8 mouse cellular contexts compared by ENCODE assay signal in the genomic region with DNA sequence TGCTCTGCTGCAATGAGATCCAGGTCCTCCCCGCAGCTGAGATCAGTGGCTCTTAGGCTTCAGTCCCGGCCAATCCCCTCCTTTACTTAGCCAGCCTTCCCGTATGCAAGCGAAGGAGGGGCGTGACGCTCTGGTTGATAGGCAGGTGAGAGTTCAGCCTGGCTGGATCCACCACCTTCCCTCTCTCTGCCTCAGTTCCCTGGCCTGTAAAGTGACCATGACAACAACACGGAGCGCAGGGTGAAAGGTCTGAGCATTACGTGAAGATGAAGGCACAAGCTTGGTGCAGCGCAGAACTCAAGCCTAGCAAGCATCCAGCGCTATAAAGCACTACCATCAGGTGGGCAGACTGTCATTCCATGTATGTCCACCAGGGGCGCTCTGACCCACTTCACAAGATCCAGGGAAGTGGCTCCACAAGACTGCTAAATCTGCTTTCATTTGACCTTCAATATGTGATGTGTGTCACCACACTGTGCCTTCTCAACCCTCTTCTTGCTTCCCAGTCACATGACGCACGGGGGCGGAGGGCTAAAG. TPM values are rescaled to one million over a fixed set of nuclear protein-coding genes. Genes with fewer than 3 reads are reported as not detected.
DNase-seq lines count a peak whose midpoint lies in the region; ATAC-seq and TF ChIP-seq lines count a peak whose summit lies in the region.

No protein-coding gene starts in this region.

- H3K4me2 ChIP-seq in lung, postnatal 0 days (replicated peaks; ENCODE audit: low read depth, low read length): peak overlapping the region; percentile 35

- DNase-seq in Muller cell, postnatal 12 days (ENCODE audit: inconsistent ontology term): peak; percentile 46
- peak; percentile 69 for DNase-seq in cerebellum, adult 8-10 months
- peak; percentile 89 for DNase-seq in forelimb bud, embryonic 11.5 days (ENCODE audit: low read depth, low spot score)
- peak; percentile 45 for DNase-seq in layer of hippocampus, adult 9-11 months
- peak; percentile 83 for DNase-seq in lung, postnatal 0 days (ENCODE audit: low spot score)
- peak; percentile 41 for DNase-seq in ovary, postnatal 10 days (ENCODE audit: low spot score)
- DNase-seq in thymus, postnatal 10 days (ENCODE audit: low spot score in 2 of 2): peak; percentile 79 to 90

- no peak overlapping the region for H3K9ac ChIP-seq in lung, postnatal 0 days (replicated peaks; ENCODE audit: low read depth)

- no peaks in the 10 kb centered on the region for H3K9me3 ChIP-seq in lung, postnatal 0 days (ENCODE audit: low read length)

- peaks cover 6% of the 10 kb centered on the region; the same call in 1 of the 2 replicates for H3K4me1 ChIP-seq in lung, postnatal 0 days (ENCODE audit: insufficient read depth, low read depth, low read length)

- no peak for TF ChIP-seq EP300 in lung, postnatal 0 days (IDR thresholded peaks at IDR 0.05)

- no peaks in the 10 kb centered on the region for H3K36me3 ChIP-seq in lung, postnatal 0 days (ENCODE audit: insufficient read depth, low read length)

- peak; percentile 99 for TF ChIP-seq CTCF in lung, postnatal 0 days (IDR thresholded peaks at IDR 0.05)

- H3K4me3 ChIP-seq in lung, postnatal 0 days (ENCODE audit: low read depth, low read length): no peak overlapping the region

- WGBS in lung, postnatal 0 days: 6% methylated on average over 15 of the region's 15 CpGs

- H3K27me3 ChIP-seq in lung, postnatal 0 days (replicated peaks; ENCODE audit: insufficient read depth, low read length): no peaks in the 10 kb centered on the region

- no peak overlapping the region for H3K27ac ChIP-seq in lung, postnatal 0 days (ENCODE audit: low read length)

- ATAC-seq in hematopoietic stem cell, adult 5-6 weeks (replicated peaks in 1 of 2; ENCODE audit: insufficient read depth in 1 of 2, low FRiP score in 2 of 2, low TSS enrichment in 1 of 2, low read depth in 1 of 2, poor library complexity in 2 of 2, severe bottlenecking in 2 of 2): peak; percentile 63 to 69
- ATAC-seq in lung, postnatal 0 days: peak; percentile 81

RNA-seq across cellular contexts. Expression of a gene that starts 18.0 kb away (rescaled TPM):
- total RNA-seq in hematopoietic stem cell, adult 5-6 weeks (2017): 829 and 1,291 TPM in 2 replicates
- polyA plus RNA-seq in lung, postnatal 0 days (2015; fragmentation: Nextera tagmentation; extraction: Ambion mirVana): 325 and 355 TPM in 2 replicates

RNA-seq across cellular contexts. Expression of a gene that starts 49.7 kb away (rescaled TPM):
- 43.3 and 49.1 TPM in 2 replicates for total RNA-seq in hematopoietic stem cell, adult 5-6 weeks (2017)
- polyA plus RNA-seq in lung, postnatal 0 days (2015; fragmentation: Nextera tagmentation; extraction: Ambion mirVana): 25.6 and 26.8 TPM in 2 replicates
